Mouse (Mus musculus): ENCODE results near the gene Slfn9. TPM values are rescaled to one million over a fixed set of nuclear protein-coding genes. Genes with fewer than 3 reads are reported as not detected.
"Not testable (repeated sequence)": the region's sequence is repeated elsewhere in the genome, so short reads cannot be mapped to it uniquely, and the experiment has no call there.

The Slfn9 gene
- polyA plus RNA-seq, 1 experiment from 2014 or later = 5.1 TPM

DNA sequence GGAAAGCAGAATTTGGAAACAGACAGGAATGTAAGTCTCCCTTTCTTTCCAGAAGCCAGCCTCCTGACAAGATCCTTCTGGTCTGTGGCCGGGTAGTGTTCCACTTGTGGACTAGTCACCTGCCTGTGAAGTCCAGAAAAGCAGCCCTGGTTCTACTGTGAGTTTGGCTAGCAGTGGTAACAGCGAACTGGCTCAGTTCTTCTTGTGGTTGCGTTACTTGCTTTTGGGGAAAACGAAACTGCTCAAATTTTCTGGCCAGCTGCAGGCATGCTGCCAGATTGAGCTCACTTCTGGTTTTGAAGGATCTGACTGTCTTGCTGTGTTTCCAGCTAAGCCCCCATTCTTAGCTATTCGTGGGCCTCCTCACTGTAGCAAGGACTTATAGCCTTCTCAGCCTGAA, 29.0 kb upstream of the Slfn9 start, which contains the start of gene Slfn8:
Gene Slfn8, minus strand, starts transcription at position 190 of the 400 bp plus-strand sequence.
- H3K4me2 ChIP-seq (replicated peaks; ENCODE audit: low read depth) = peak within 1 kb of the TSS; percentile 18
- ATAC-seq (ENCODE audit: low FRiP score, low TSS enrichment) (no peak), DNase-seq (ENCODE audit: low spot score) (no peak)
- H3K4me1 ChIP-seq (replicated peaks; ENCODE audit: control insufficient read depth, insufficient read depth) = no peaks in the 10 kb centered on the region
- no peaks in the 10 kb centered on the region for H3K9me3 ChIP-seq (ENCODE audit: control insufficient read depth, low read length)
- 44% methylated on average over 5 of the region's 5 CpGs for WGBS
- H3K9ac ChIP-seq (ENCODE audit: low read length) = no peak within 1 kb of the TSS
- H3K27ac ChIP-seq (replicated peaks) = no peak within 1 kb of the TSS
- H3K27me3 ChIP-seq (ENCODE audit: control insufficient read depth, insufficient read depth, low read length) = no peaks in the 10 kb centered on the region
- TF ChIP-seq EP300 (optimal IDR thresholded peaks at IDR 0.05) (no peak), CTCF (IDR thresholded peaks at IDR 0.05; ENCODE audit: low read depth) (no peak)
- no peak within 1 kb of the TSS; the same call in 1 of the 2 replicates for H3K4me3 ChIP-seq (ENCODE audit: low read depth, low read length)
- no peaks in the 10 kb centered on the region for H3K36me3 ChIP-seq (ENCODE audit: control insufficient read depth, insufficient read depth, low read length)

DNA sequence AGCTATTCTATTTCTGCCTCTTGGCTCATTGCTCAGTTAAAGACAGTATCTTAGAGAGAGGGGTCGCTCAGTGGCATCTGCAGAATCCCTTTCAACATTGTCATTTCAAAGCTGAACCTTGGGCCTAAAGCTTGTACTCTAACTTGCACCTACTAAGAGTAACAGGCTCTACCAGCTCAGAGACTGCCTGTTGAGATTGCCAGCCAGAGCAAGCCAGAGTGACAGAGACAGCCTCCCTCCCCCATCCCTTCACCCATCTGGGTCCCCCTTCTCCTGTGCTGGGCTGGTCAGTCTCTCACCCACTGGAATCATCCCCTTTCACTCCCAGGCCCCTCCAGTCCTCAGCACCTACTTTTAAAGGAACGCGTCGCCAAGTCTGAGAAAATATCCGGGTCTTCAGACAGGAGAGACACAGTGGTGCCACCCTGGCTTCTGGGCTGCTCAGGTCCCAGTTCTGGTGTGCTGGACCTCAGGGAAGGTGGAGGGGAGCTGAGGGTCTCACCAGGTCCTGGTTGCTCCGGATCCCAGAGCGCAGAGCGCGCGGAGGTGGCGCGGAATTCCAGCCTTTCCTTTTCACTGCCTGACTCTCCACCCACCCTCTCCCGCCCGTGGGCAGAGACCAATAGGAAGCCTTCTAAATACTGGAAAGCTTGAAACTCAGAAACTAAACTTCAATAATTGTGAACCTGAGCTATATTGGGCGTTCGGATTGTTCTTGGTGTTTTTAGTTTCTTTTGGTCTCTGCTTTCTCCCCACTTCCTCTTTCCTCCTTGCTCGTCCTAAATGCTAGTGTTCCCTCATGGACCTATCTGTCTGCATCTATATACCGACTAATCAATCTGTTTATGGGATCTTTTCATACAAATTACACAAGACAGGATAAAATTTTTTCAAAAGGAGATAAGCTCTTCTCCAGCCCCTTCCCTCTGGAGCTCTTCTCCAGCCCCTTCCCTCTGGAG, 28.2 kb upstream of the Slfn9 start:
- ATAC-seq (ENCODE audit: low FRiP score, low TSS enrichment); H3K9ac ChIP-seq (ENCODE audit: low read length); H3K27me3 ChIP-seq (ENCODE audit: control insufficient read depth, insufficient read depth, low read length); H3K4me3 ChIP-seq (ENCODE audit: low read depth, low read length); H3K36me3 ChIP-seq (ENCODE audit: control insufficient read depth, insufficient read depth, low read length); H3K9me3 ChIP-seq (ENCODE audit: control insufficient read depth, low read length); DNase-seq (ENCODE audit: low spot score); H3K4me1 ChIP-seq (replicated peaks; ENCODE audit: control insufficient read depth, insufficient read depth); H3K27ac ChIP-seq (replicated peaks): not testable (repeated sequence)
- 64% methylated on average over 18 of the region's 18 CpGs for WGBS
- H3K4me2 ChIP-seq (replicated peaks; ENCODE audit: low read depth) = peak overlapping the region; percentile 18

DNA sequence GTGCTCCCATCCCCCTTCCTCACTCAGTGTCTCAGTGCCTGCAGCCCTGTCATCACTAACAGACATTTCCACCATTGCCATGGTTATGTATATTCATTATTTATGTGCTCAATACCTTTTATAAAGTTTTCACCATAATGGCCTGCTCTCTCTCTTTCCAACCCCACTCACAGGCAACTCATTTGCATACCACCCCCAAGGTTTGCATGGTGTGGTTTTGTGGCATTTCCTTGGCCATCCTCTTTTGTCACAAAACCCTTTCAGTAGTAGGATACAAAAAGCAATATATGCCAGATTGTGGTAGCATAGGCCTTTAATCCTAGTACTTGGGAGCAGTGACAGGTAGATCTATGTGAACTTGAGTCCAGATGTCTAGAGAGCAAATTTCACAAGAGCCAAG, 24.5 kb upstream of the Slfn9 start:
- no peak for ATAC-seq (ENCODE audit: low FRiP score, low TSS enrichment)

DNA sequence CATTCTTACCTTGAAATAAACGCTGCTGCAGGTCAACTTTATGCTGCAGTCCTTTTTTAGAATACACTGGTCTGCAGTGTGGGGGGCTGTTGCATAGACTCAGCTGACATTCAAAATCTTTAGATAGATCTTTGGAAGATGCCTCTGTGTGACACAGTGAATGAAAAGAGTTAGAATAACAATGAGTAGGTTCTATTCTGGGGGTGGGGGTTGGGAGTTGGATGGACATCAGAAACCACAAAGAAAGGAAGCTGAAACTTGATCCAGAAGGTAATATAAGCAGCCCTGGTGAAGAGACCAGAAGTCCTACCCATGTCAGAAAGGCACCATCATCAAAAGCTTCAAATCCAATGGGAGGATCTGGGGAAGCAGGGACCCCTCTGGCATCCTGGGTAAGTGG, 21.7 kb upstream of the Slfn9 start:
- Histone ChIP-seq H3K27me3 (ENCODE audit: control insufficient read depth, insufficient read depth, low read length) (no peaks in the 10 kb centered on the region), H3K4me3 (ENCODE audit: low read depth, low read length) (no peak overlapping the region), H3K36me3 (ENCODE audit: control insufficient read depth, insufficient read depth, low read length) (no peaks in the 10 kb centered on the region), H3K9me3 (ENCODE audit: control insufficient read depth, low read length) (no peaks in the 10 kb centered on the region), H3K4me2 (replicated peaks; ENCODE audit: low read depth) (no peak overlapping the region), H3K9ac (ENCODE audit: low read length) (no peak overlapping the region), H3K4me1 (replicated peaks; ENCODE audit: control insufficient read depth, insufficient read depth) (no peaks in the 10 kb centered on the region), H3K27ac (replicated peaks) (no peak overlapping the region)
- ATAC-seq (ENCODE audit: low FRiP score, low TSS enrichment) (no peak), DNase-seq (ENCODE audit: low spot score) (no peak)
- TF ChIP-seq CTCF (IDR thresholded peaks at IDR 0.05; ENCODE audit: low read depth) (no peak), EP300 (optimal IDR thresholded peaks at IDR 0.05) (no peak)
- 69% methylated on average over 1 of the region's 1 CpGs for WGBS

More for the DNA sequence above, 24.5 kb upstream of the Slfn9 start:
- Histone ChIP-seq H3K9me3 (ENCODE audit: control insufficient read depth, low read length) (no peaks in the 10 kb centered on the region), H3K4me2 (replicated peaks; ENCODE audit: low read depth) (no peak overlapping the region), H3K4me3 (ENCODE audit: low read depth, low read length) (no peak overlapping the region), H3K36me3 (ENCODE audit: control insufficient read depth, insufficient read depth, low read length) (no peaks in the 10 kb centered on the region), H3K9ac (ENCODE audit: low read length) (no peak overlapping the region), H3K4me1 (replicated peaks; ENCODE audit: control insufficient read depth, insufficient read depth) (no peaks in the 10 kb centered on the region), H3K27ac (replicated peaks) (no peak overlapping the region), H3K27me3 (ENCODE audit: control insufficient read depth, insufficient read depth, low read length) (no peaks in the 10 kb centered on the region)
- DNase-seq (ENCODE audit: low spot score) = no peak
- TF ChIP-seq CTCF (IDR thresholded peaks at IDR 0.05; ENCODE audit: low read depth) = no peak
- TF ChIP-seq EP300 (optimal IDR thresholded peaks at IDR 0.05) = no peak

DNA sequence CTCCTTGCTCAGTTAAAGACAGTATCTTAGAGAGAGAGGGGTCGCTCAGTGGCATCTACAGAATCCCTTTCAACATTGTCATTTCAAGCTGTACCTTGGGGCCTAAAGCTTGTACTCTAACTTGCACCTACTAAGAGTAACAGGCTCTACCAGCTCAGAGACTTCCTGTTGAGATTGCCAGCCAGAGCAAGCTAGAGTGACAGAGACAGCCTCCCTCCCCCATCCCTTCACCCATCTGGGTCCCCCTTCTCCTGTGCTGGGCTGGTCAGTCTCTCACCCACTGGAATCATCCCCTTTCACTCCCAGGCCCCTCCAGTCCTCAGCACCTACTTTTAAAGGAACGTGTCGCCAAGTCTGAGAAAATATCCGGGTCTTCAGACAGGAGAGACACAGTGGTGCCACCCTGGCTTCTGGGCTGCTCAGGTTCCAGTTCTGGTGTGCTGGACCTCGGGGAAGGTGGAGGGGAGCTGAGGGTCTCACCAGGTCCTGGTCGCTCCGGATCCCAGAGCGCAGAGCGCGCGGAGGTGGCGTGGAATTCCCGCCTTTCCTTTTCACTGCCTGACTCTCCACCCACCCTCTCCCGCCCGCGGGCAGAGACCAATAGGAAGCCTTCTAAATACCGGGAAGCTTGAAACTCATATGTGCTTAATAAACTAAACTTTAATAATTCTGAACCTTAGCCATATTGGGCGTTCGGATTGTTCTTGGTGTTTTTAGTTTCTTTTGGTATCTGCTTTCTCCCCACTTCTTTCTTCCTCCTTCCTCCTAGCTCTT, 831 bp downstream of the Slfn9 start:
- DNase-seq (ENCODE audit: low spot score) = peak; percentile 71
- not testable (repeated sequence) for H3K27ac ChIP-seq (replicated peaks); H3K9me3 ChIP-seq (ENCODE audit: control insufficient read depth, low read length)

More for the DNA sequence above, 831 bp downstream of the Slfn9 start:
- not testable (repeated sequence) for H3K9ac ChIP-seq (ENCODE audit: low read length); H3K4me1 ChIP-seq (replicated peaks; ENCODE audit: control insufficient read depth, insufficient read depth); H3K27me3 ChIP-seq (ENCODE audit: control insufficient read depth, insufficient read depth, low read length); H3K36me3 ChIP-seq (ENCODE audit: control insufficient read depth, insufficient read depth, low read length)
- ATAC-seq (ENCODE audit: low FRiP score, low TSS enrichment) = peak; percentile 74; the same call in 1 of the 2 replicates
- Histone ChIP-seq H3K4me3 (ENCODE audit: low read depth, low read length) (peak overlapping the region; percentile 44), H3K4me2 (replicated peaks; ENCODE audit: low read depth) (peak overlapping the region; percentile 57)
- WGBS = 14% methylated on average over 19 of the region's 19 CpGs
